Mouse (Mus musculus) kidney, embryonic 16.5 days (tissue): ENCODE data around the gene Reep3. TPM values are rescaled to one million over a fixed set of nuclear protein-coding genes. Genes with fewer than 3 reads are reported as not detected.
A peak's percentile ranks its signal among the peaks of the same experiment; 100 is the strongest.
"Not testable (repeated sequence)": the region's sequence is repeated elsewhere in the genome, so short reads cannot be mapped to it uniquely, and the experiment has no call there.

ENCODE experiments used
- ATAC-seq: fragments of 200-750 bp; cut with Nextera tagmentation; 2 replicates; pipeline ENCODE4 v1.8.0; 2017; ENCODE audit warnings: moderate TSS enrichment; ENCODE audit not compliant: low FRiP score, low TSS enrichment
- H3K27ac ChIP-seq: fragments of 300-500 bp; sonication (generic); 2 replicates; pipeline ENCODE4 v1.5.1; 2014; ENCODE audit warnings: low read length
- H3K27me3 ChIP-seq: fragments of 300-500 bp; sonication (generic); 2 replicates; pipeline ENCODE4 v1.6.1; 2014; ENCODE audit warnings: low read length, control low read depth, mixed read lengths; ENCODE audit not compliant: insufficient read depth
- H3K36me3 ChIP-seq: fragments of 300-500 bp; sonication (generic); 2 replicates; pipeline ENCODE4 v1.6.1; 2014; ENCODE audit warnings: low read length, control low read depth, mixed read lengths; ENCODE audit not compliant: insufficient read depth
- H3K4me1 ChIP-seq: fragments of 300-500 bp; sonication (generic); 2 replicates; pipeline ENCODE4 v1.6.1; 2014; ENCODE audit warnings: low read length, control low read depth, mixed read lengths; ENCODE audit not compliant: insufficient read depth
- H3K4me2 ChIP-seq: fragments of 300-500 bp; sonication (generic); replicated peaks from 2 replicates; pipeline ENCODE4 v1.6.1; 2014; ENCODE audit warnings: low read depth, low read length
- H3K4me3 ChIP-seq: fragments of 300-500 bp; sonication (generic); 2 replicates; pipeline ENCODE4 v1.5.1; 2014; ENCODE audit warnings: mild to moderate bottlenecking, low read length
- H3K9ac ChIP-seq: fragments of 300-500 bp; sonication (generic); replicated peaks from 2 replicates; pipeline ENCODE4 v1.6.1; 2014; ENCODE audit warnings: low read length
- H3K9me3 ChIP-seq: fragments of 300-500 bp; sonication (generic); 2 replicates; pipeline ENCODE4 v1.6.1; 2016; ENCODE audit warnings: low read length, control low read depth
- WGBS: fragments of 180-500 bp; shearing (Covaris S2); extraction: QIAGEN DNeasy Blood & Tissue Kit; methylation state at CpG from one replicate; pipeline ENCODE4 v1.1.7; 2014; 5-methylcytosine and 5-hydroxymethylcytosine counted together
- polyA plus RNA-seq: library from polyadenylated mRNA; unstranded; fragments of >200 nt; fragmentation: Nextera tagmentation; extraction: Ambion mirVana; gene quantifications from 2 replicates; pipeline ENCODE4 v1.2.1, GENCODE M21; 2015

The Reep3 gene
- polyA plus RNA-seq, 1 experiment from 2014 or later: 41.6 TPM

GRCm38 (mm10) chr10:67016615-67017278 lies 80.0 kb downstream of the Reep3 start:
- H3K27me3 ChIP-seq: no peaks in the 10 kb centered on the region
- H3K4me3 ChIP-seq: no peak overlapping the region
- peaks cover 10% of the 10 kb centered on the region; the same call in 1 of the 2 replicates for H3K4me1 ChIP-seq
- ATAC-seq: peak; percentile 31; the same call in 1 of the 2 replicates
- no peak overlapping the region for H3K9ac ChIP-seq
- H3K36me3 ChIP-seq: peaks cover 26% of the 10 kb centered on the region
- H3K4me2 ChIP-seq: no peak overlapping the region
- 0 out of 2 replicates have a peak overlapping the region, but pooled peaks have one; percentile 17 for H3K27ac ChIP-seq
- no peaks in the 10 kb centered on the region for H3K9me3 ChIP-seq
- 52% methylated on average over 4 of the region's 4 CpGs for whole genome bisulfite sequencing

GRCm38 (mm10) chr10:67014746-67015145 lies 82.0 kb downstream of the Reep3 start:
- no peak overlapping the region for H3K9ac ChIP-seq
- peaks cover 16% of the 10 kb centered on the region for H3K36me3 ChIP-seq
- H3K4me2 ChIP-seq: no peak overlapping the region
- peaks cover 10% of the 10 kb centered on the region; the same call in 1 of the 2 replicates for H3K4me1 ChIP-seq
- H3K27me3 ChIP-seq: no peaks in the 10 kb centered on the region
- no peaks in the 10 kb centered on the region for H3K9me3 ChIP-seq
- H3K27ac ChIP-seq: no peak overlapping the region
- no peak overlapping the region for H3K4me3 ChIP-seq
- no peak for ATAC-seq
- WGBS: 85% methylated on average over 12 of the region's 12 CpGs

GRCm38 (mm10) chr10:67010521-67010920 lies 86.2 kb downstream of the Reep3 start:
- ATAC-seq: no peak
- no peak overlapping the region for H3K4me3 ChIP-seq
- H3K36me3 ChIP-seq: peaks cover 13% of the 10 kb centered on the region
- H3K27ac ChIP-seq: no peak overlapping the region
- no peaks in the 10 kb centered on the region for H3K4me1 ChIP-seq
- H3K27me3 ChIP-seq: no peaks in the 10 kb centered on the region
- 92% methylated on average over 12 of the region's 12 CpGs for WGBS
- H3K9me3 ChIP-seq: no peaks in the 10 kb centered on the region
- no peak overlapping the region for H3K9ac ChIP-seq
- no peak overlapping the region for H3K4me2 ChIP-seq

- no peak for ATAC-seq
- under 1% methylated on average over 12 of the region's 12 CpGs for WGBS
Observed at GRCm38 (mm10) chr10:67004527-67005042, 92.2 kb downstream of the Reep3 start.

GRCm38 (mm10) chr10:67003743-67004526 lies 92.8 kb downstream of the Reep3 start:
- Histone ChIP-seq H3K4me3 (peak overlapping the region; percentile 48), H3K36me3 (peaks cover 4% of the 10 kb centered on the region; the same call in 1 of the 2 replicates), H3K4me2 (peak overlapping the region; percentile 56), H3K9ac (peak overlapping the region; percentile 58), H3K27ac (peak overlapping the region; percentile 91), H3K4me1 (peaks cover 26% of the 10 kb centered on the region), H3K27me3 (no peaks in the 10 kb centered on the region), H3K9me3 (no peaks in the 10 kb centered on the region)
- peak; percentile 79 for ATAC-seq
- WGBS: under 1% methylated on average over 22 of the region's 22 CpGs

More at GRCm38 (mm10) chr10:67004527-67005042, 92.2 kb downstream of the Reep3 start:
- Histone ChIP-seq H3K36me3 (peaks cover 4% of the 10 kb centered on the region; the same call in 1 of the 2 replicates), H3K4me2 (peak overlapping the region; percentile 56), H3K27me3 (no peaks in the 10 kb centered on the region), H3K9ac (peak overlapping the region; percentile 58), H3K9me3 (no peaks in the 10 kb centered on the region), H3K4me3 (peak overlapping the region; percentile 48), H3K4me1 (peaks cover 26% of the 10 kb centered on the region), H3K27ac (peak overlapping the region; percentile 91)

- peak overlapping the region; percentile 60 for H3K9ac ChIP-seq
- peak overlapping the region; percentile 48 for H3K4me3 ChIP-seq
- H3K36me3 ChIP-seq: no peaks in the 10 kb centered on the region
- H3K4me1 ChIP-seq: peaks cover 26% of the 10 kb centered on the region
- under 1% methylated on average over 25 of the region's 25 CpGs for WGBS
- ATAC-seq: peak; percentile 77
- H3K27ac ChIP-seq: peak overlapping the region; percentile 91
- H3K27me3 ChIP-seq: no peaks in the 10 kb centered on the region
- H3K9me3 ChIP-seq: no peaks in the 10 kb centered on the region
- H3K4me2 ChIP-seq: peak overlapping the region; percentile 56
Observed at GRCm38 (mm10) chr10:67003009-67003742, 93.6 kb downstream of the Reep3 start.

- Histone ChIP-seq H3K4me3 (peak overlapping the region; percentile 48), H3K27me3 (no peaks in the 10 kb centered on the region), H3K4me2 (peak overlapping the region; percentile 56), H3K9ac (peak overlapping the region; percentile 60), H3K36me3 (no peaks in the 10 kb centered on the region), H3K4me1 (peaks cover 26% of the 10 kb centered on the region), H3K9me3 (no peaks in the 10 kb centered on the region), H3K27ac (peak overlapping the region; percentile 91)
- 10% methylated on average over 30 of the region's 30 CpGs for WGBS
- peak; percentile 83 for ATAC-seq
Observed at GRCm38 (mm10) chr10:67002207-67003008, 94.3 kb downstream of the Reep3 start.

- WGBS: 87% methylated on average over 13 of the region's 13 CpGs
Observed at GRCm38 (mm10) chr10:67000958-67001615, 95.7 kb downstream of the Reep3 start.

More at GRCm38 (mm10) chr10:67000958-67001615, 95.7 kb downstream of the Reep3 start:
- H3K9ac ChIP-seq, ATAC-seq, H3K9me3 ChIP-seq, H3K4me3 ChIP-seq, H3K27ac ChIP-seq, H3K36me3 ChIP-seq, H3K4me2 ChIP-seq, H3K27me3 ChIP-seq: not testable (repeated sequence)
- H3K4me1 ChIP-seq: peaks cover 26% of the 10 kb centered on the region
